ENCODE assay signal across 12 mouse cellular contexts in genomic region chr4:128710800-128711199, GRCm38 (mm10). TPM values are rescaled to one million over a fixed set of nuclear protein-coding genes. Genes with fewer than 3 reads are reported as not detected.
DNase-seq lines count a peak whose midpoint lies in the region; ATAC-seq and TF ChIP-seq lines count a peak whose summit lies in the region.
"Had no signal": no experiment of that assay in that cellular context is flagged by ENCODE, and none has a peak within 500 bp of the region (broad histone marks: within the 10 kb centered on the region; RNA-seq: fewer than 3 reads in every experiment).

No protein-coding gene starts in this region.

- intact Hi-C loops in heart, postnatal 25 days (cut with DNase I), result loop anchor here (1.0 to 5.0 kb wide), 3 partner anchors 47 to 147 kb away; partner anchors contain the start of gene A3galt2

- TF ChIP-seq CTCF in bone marrow, adult 2 months (IDR thresholded peaks at IDR 0.05; ENCODE audit: control insufficient read depth, insufficient read depth, low read length), result no peak

- TF ChIP-seq POLR2A in bone marrow, adult 2 months (IDR thresholded peaks at IDR 0.05; ENCODE audit: borderline replicate concordance, control insufficient read depth, low read depth, low read length), result 0 out of 2 replicates have a peak, but pooled peaks have one; percentile 12

- H3K9me3 ChIP-seq in heart, embryonic 10.5 days, result no peaks in the 10 kb centered on the region
- no peaks in the 10 kb centered on the region for H3K9me3 ChIP-seq in hindbrain, embryonic 11.5 days (ENCODE audit: control insufficient read depth, low read length)
- H3K9me3 ChIP-seq in midbrain, embryonic 12.5 days, result no peaks in the 10 kb centered on the region
- H3K9me3 ChIP-seq: heart, embryonic 13.5 days had no signal

- no peaks in the 10 kb centered on the region for H3K36me3 ChIP-seq in heart, embryonic 10.5 days
- no peaks in the 10 kb centered on the region for H3K36me3 ChIP-seq in hindbrain, embryonic 11.5 days (ENCODE audit: control insufficient read depth, insufficient read depth, low read length)
- no peaks in the 10 kb centered on the region for H3K36me3 ChIP-seq in midbrain, embryonic 12.5 days
- H3K36me3 ChIP-seq: heart, embryonic 13.5 days had no signal

- no peak overlapping the region; the same call in 1 of the 2 replicates for H3K4me3 ChIP-seq in heart, embryonic 10.5 days
- H3K4me3 ChIP-seq in bone marrow, adult 2 months (replicated peaks; ENCODE audit: control insufficient read depth, low read depth, low read length), result no peak overlapping the region
- no peak overlapping the region for H3K4me3 ChIP-seq in hindbrain, embryonic 11.5 days (ENCODE audit: low read depth, low read length)
- no peak overlapping the region for H3K4me3 ChIP-seq in midbrain, embryonic 12.5 days

- H3K4me1 ChIP-seq in heart, embryonic 10.5 days, result peaks cover 58% of the 10 kb centered on the region
- H3K4me1 ChIP-seq in bone marrow, adult 2 months (ENCODE audit: control insufficient read depth, insufficient read depth, low read length), result no peaks in the 10 kb centered on the region; the same call in 1 of the 2 replicates
- peaks cover 23% of the 10 kb centered on the region for H3K4me1 ChIP-seq in hindbrain, embryonic 11.5 days (replicated peaks; ENCODE audit: control insufficient read depth, insufficient read depth, low read length)
- peaks cover 62% of the 10 kb centered on the region for H3K4me1 ChIP-seq in midbrain, embryonic 12.5 days

- 0 out of 2 replicates have a peak overlapping the region, but pooled peaks have one; percentile 73 for H3K27ac ChIP-seq in heart, embryonic 10.5 days
- no peak overlapping the region for H3K27ac ChIP-seq in bone marrow, adult 2 months (ENCODE audit: control insufficient read depth, insufficient read depth, low read depth, low read length, poor library complexity)
- peak overlapping the region; percentile 24; the same call in 1 of the 2 replicates for H3K27ac ChIP-seq in hindbrain, embryonic 11.5 days (ENCODE audit: low read depth, low read length)
- H3K27ac ChIP-seq in midbrain, embryonic 12.5 days (replicated peaks), result peak overlapping the region; percentile 50; the same call in 1 of the 2 replicates
- H3K27ac ChIP-seq: heart, embryonic 13.5 days; liver, embryonic 14.5 days had no signal

- H3K9ac ChIP-seq in hindbrain, embryonic 11.5 days (ENCODE audit: low read depth, low read length), result 0 out of 2 replicates have a peak overlapping the region, but pooled peaks have one; percentile 15
- H3K9ac ChIP-seq in midbrain, embryonic 12.5 days (replicated peaks), result peak overlapping the region; percentile 11; the same call in 1 of the 2 replicates

- DNase-seq in heart, embryonic 10.5 days (ENCODE audit: low spot score), result no peak
- no peak for DNase-seq in heart, postnatal 25 days (ENCODE audit: low spot score)
- no peak for DNase-seq in hindbrain, embryonic 11.5 days (ENCODE audit: low spot score)
- no peak for DNase-seq in gastrocnemius, postnatal 4 days (ENCODE audit: low spot score in 2 of 2)
- no peak for DNase-seq in retina, embryonic 14.5 days (ENCODE audit: low spot score)
- no peak for DNase-seq in layer of hippocampus, adult 9-10 months (ENCODE audit: low spot score)

- no peak for ATAC-seq in hindbrain, embryonic 11.5 days (ENCODE audit: low FRiP score)
- no peak; the same call in 1 of the 2 replicates for ATAC-seq in midbrain, embryonic 12.5 days (ENCODE audit: low FRiP score, low read depth)

- WGBS in heart, embryonic 10.5 days, result 74% methylated on average over 9 of the region's 9 CpGs
- 88% methylated on average over 9 of the region's 9 CpGs for WGBS in bone marrow, adult 2 months
- WGBS in hindbrain, embryonic 11.5 days, result 70% methylated on average over 9 of the region's 9 CpGs
- 73% methylated on average over 9 of the region's 9 CpGs for WGBS in midbrain, embryonic 12.5 days

- H3K27me3 ChIP-seq in heart, embryonic 10.5 days (ENCODE audit: insufficient read depth, poor library complexity, severe bottlenecking), result peaks cover 35% of the 10 kb centered on the region
- no peaks in the 10 kb centered on the region; the same call in 1 of the 2 replicates for H3K27me3 ChIP-seq in hindbrain, embryonic 11.5 days (ENCODE audit: control insufficient read depth, insufficient read depth, low read length)
- H3K27me3 ChIP-seq in midbrain, embryonic 12.5 days, result peaks cover 30% of the 10 kb centered on the region

- H3K4me2 ChIP-seq in hindbrain, embryonic 11.5 days (replicated peaks; ENCODE audit: low read depth, low read length), result no peak overlapping the region
- H3K4me2 ChIP-seq in midbrain, embryonic 12.5 days (replicated peaks), result 0 out of 2 replicates have a peak overlapping the region, but pooled peaks have one; percentile 53

RNA-seq across cellular contexts. Expression of gene A3galt2, which starts 44.4 kb away (rescaled TPM):
- 0.04 and 0.10 TPM in 2 replicates for polyA plus RNA-seq in heart, embryonic 10.5 days (2016; fragmentation: Nextera tagmentation; extraction: Ambion mirVana)
- under 1 TPM in 1 of 2 experiments, not detected in 1; 0.14 TPM for total RNA-seq in heart, postnatal 25 days (2021)
- 0.34 and 1.5 TPM in 2 replicates for polyA plus RNA-seq in bone marrow, adult 2 months (2011; ENCODE audit: insufficient read depth, insufficient read length, low replicate concordance, missing spikeins)
- polyA plus RNA-seq in hindbrain, embryonic 11.5 days (2014; fragmentation: Nextera tagmentation; extraction: Ambion mirVana), result 0.42 and 0.51 TPM in 2 replicates
- 0.56 and 0.59 TPM in 2 replicates for polyA plus RNA-seq in midbrain, embryonic 12.5 days (2016; fragmentation: Nextera tagmentation; extraction: Ambion mirVana)
- under 1 TPM; 0.26 to 0.37 TPM for total RNA-seq in gastrocnemius, postnatal 4 days (2021)
- total RNA-seq: megakaryocyte progenitor cell, adult 5-6 weeks had no signal
- polyA plus RNA-seq: intestine, postnatal 0 days had no signal

RNA-seq across cellular contexts. Expression of gene Phc2, which starts 56.3 kb away (rescaled TPM):
- polyA plus RNA-seq in heart, embryonic 10.5 days (2016; fragmentation: Nextera tagmentation; extraction: Ambion mirVana), result 24.5 and 35.2 TPM in 2 replicates
- 10 to 100 TPM; 36.1 to 48.5 TPM for total RNA-seq in heart, postnatal 25 days (2021)
- polyA plus RNA-seq in bone marrow, adult 2 months (2011; ENCODE audit: insufficient read depth, insufficient read length, low replicate concordance, missing spikeins), result 22.4 and 36.8 TPM in 2 replicates
- polyA plus RNA-seq in hindbrain, embryonic 11.5 days (2014; fragmentation: Nextera tagmentation; extraction: Ambion mirVana), result 46.8 and 92.2 TPM in 2 replicates
- polyA plus RNA-seq in midbrain, embryonic 12.5 days (2016; fragmentation: Nextera tagmentation; extraction: Ambion mirVana), result 133 and 153 TPM in 2 replicates
- 10 to 100 TPM; 47.2 to 52.7 TPM for total RNA-seq in gastrocnemius, postnatal 4 days (2021)
